Mouse (Mus musculus): ENCODE results near the gene Zfp654.
"Not testable (repeated sequence)": the region's sequence is repeated elsewhere in the genome, so short reads cannot be mapped to it uniquely, and the experiment has no call there.

The Zfp654 gene

DNA sequence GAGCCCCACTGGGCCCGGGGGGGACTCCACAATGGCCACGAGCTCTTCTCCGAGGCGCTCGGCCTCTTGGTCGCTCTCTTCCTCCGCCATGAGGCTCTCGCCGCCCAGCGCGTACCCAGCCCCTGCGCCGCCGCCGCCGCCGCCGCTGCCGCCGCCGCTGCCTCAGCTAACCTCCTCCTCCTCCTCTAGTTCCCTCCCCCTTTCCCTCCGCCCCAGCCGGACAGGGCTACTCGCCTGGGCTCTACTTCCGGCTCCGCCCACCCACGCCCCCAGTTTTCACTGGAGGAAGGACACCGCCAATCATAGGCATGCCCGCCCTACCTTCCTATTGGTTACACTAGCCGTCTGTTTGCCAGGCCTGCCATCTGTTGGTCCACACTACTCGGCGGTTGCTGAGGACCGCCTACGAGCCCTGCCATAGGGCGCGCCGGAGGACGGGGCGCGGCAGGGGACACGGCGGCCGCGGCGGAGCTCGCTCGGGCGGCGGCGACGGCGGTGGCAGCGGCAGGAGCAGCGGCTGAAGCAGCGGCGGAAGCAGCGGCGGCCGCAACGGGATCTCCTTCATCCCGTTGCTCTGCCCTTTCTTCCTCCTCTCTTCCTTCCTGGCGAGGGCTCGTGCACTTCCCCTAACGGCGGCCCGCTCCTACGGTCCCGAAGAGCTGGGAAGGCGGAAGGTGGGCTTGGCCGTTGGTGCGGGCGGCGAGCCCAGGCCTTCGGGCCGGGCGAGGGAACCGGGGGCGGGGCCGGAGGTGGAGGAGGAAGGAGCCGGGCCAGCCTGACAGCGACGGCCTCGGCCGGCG, at the start of gene Zfp654, which contains the start of gene Cggbp1:
TSS of gene Zfp654 (minus strand) at position 90 of the 800 bp plus-strand sequence.
TSS of gene Cggbp1 (plus strand) at position 434 of the 800 bp plus-strand sequence.
- DNase-seq: peak; percentile 100

DNA sequence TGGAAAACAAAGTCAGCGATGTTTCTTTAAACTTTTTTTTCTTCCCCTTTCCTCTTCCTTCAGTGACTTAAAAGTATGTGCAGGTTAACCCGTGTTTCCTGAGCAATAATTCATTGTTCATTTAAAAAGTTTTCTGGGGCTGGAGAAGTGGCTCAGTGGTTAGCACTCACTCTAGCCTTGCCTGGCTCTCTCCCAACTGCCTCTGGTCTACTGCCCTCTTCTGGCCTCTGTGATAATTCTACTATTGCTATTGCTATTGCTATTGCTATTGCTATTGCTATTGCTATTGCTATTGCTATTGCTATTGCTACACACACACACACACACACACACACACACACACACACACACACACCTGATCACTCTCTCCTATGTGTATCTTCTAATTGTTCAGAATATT, 47.6 kb upstream of the Zfp654 start:
- DNase-seq: peak in 1 of 2 experiments; percentile 17

DNA sequence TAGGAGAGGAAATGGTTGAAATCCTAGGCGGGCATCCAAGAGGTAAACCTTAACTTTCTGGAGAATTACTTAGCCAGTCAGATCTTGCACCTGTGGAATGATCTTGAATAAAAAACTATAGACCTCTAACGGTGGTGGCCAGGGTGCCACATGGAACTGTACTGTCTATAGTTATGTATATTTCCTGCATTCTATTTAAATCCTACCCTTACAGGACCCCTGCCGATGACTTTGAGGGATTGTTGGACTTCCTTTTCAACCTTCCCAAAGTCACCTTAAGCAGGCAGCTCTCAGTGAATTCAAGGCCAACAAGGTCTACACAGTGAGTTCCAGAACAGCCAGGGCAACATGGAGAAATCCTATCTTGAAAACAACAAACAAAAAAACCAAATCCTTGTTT, 38.0 kb upstream of the Zfp654 start:
- no peak for DNase-seq

DNA sequence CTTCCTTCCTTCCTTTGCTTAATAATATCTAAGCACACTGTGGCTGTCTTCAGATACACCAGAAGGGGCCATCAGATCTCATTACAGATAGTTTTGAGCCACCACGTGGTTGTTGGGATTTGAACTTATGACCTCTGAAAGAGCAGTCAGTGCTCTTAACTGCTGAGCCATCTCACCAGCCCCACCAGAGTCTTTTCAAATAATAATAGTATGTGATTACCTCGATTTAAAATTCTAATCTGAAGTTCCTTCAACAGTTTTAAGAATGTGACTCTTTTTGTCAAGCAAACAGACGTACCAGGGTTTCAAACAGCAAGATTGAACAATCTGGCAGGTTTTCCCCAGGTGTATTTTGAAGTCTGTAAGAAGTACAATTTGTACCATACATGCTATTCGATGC, 34.1 kb upstream of the Zfp654 start:
- DNase-seq: no peak

- no peak for DNase-seq
Observed at GRCm38 (mm10) chr16:64885142-64885541, 33.7 kb upstream of the Zfp654 start.

DNA sequence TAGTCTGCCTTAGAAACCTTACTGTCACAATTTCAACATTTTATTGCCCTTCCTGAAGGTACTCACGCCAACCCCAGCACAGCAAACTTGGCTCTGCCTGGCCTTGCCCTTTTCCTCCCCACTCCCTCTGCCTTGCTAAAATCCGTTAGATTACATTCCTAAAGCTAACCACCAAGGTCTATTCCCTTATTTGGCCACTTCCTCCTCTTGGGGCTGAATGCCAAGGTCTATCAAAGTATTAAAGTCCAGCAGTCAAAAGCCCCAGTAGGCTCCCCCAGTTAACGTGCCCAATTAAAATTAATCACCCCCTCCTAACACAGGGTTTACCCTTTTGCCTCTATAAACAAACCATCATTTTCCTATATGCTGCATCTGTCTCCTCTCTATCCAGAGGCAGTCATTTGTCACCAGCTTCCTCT, 33.0 kb upstream of the Zfp654 start:
- no peak for DNase-seq

- no peak for DNase-seq
Observed at GRCm38 (mm10) chr16:64883896-64884295, 32.4 kb upstream of the Zfp654 start.

DNA sequence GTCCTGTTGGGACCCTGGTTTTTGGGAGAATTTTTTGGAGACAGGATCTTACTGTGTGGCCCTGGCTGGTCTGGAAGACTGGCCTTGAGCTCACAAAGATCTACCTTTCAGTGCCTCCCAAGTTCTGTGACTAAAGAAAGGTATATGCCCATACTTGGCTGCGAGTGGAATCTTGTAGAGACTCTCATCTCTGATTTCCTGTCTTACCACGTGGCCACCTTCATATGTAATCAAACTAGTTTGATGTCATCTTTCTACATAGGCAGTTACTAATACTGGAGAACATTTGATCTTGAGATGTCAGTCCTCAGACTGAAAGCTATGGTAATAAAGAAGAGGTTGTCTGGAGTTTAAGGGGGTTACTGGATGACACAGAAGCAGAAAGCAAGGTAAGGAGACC, 30.0 kb upstream of the Zfp654 start:
- DNase-seq: no peak

GRCm38 (mm10) chr16:64880986-64881385, 29.5 kb upstream of the Zfp654 start:
- DNase-seq: no peak

- no peak for DNase-seq
Observed at GRCm38 (mm10) chr16:64879735-64880134, 28.3 kb upstream of the Zfp654 start.

DNA sequence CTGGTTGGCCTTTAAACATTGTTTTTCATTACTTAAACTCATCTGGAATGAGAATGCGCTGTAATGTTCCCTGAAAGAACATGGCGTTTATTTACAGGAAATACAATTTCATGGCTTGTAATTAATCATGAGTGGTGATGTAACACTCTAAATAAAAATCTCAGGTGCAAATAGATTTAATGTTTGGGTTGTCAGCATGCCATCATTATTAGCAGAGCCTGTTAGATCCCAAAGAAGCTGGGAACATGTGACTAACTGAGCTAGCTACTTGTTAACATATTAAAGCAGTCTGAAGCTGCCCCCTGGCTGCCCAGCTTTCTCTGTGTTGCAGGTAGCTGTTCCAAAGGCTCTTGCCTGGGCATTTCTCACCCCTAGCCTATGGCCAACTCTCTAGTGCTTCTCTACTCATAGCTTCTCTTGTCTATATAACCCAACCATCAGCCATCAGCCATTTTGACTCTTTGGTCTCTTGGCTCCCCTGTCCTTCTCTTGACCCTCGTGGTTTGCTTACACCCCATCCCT, 27.2 kb upstream of the Zfp654 start:
- no peak for DNase-seq

DNA sequence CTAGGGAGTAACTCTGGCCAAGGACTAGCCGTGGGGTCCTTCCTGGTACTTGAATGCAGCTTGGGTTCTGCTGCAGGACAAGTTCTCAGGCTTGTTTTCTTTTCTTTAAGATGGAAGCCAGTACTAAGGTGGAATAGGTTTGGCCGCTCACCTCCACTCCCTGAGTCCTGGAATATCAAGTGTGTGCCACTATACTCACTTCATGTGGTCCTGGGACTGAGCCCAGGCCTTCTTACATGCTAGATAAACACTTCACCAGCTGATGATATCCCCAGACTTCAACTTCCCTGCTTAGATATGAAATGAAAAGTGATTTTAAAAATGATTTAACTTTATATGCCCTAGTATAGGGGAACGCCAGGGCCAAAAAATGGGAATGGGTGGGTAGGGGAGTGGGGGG, 25.9 kb upstream of the Zfp654 start:
- peak; percentile 17 to 41 for DNase-seq

GRCm38 (mm10) chr16:64876631-64877265, 25.3 kb upstream of the Zfp654 start:
- DNase-seq: no peak

GRCm38 (mm10) chr16:64875822-64876221, 24.4 kb upstream of the Zfp654 start:
- DNase-seq: no peak

GRCm38 (mm10) chr16:64875384-64875783, 23.9 kb upstream of the Zfp654 start:
- DNase-seq: no peak

DNA sequence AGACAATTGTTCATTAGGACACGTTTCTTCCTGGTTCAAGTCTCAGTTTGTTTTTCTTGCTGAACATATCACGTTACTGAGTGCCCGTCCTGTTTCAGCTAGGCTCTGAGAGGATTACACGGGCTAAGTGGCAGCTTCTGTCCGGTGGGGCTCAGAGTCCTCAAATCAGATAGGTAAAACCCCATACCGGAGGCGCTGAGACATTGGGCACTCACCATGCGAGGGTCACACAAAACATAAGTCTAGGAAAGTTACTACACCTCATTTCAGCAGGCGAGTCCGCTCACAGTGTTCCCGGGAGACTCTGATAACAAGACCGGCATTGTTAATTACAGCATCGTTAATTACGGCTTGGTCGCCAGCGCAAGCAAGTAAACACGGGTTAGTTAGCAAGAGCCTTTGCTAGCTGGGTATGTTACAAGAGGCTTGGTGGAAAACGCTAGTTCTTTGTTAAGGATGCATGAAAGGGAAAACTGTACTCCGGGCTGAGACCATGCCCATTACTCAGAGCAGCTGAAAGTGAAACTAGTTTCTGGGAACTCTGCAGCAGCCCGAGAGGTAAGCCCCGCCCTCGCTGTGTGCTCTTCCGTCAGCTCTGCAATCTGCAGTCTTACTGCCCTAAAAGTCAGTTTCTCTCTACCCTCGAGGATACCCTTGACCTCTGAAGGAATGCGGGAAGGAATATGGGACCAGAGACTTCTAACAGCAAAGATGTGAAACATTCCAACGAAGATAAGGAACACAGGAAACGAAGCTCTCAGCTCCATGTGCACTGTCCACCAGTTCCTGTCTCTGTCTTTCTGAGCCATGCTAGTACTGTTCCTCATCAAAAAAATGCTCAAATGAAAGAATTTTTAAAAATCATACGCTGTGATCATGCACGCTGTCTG, 22.2 kb upstream of the Zfp654 start:
- peak; percentile 72 to 77 for DNase-seq

DNA sequence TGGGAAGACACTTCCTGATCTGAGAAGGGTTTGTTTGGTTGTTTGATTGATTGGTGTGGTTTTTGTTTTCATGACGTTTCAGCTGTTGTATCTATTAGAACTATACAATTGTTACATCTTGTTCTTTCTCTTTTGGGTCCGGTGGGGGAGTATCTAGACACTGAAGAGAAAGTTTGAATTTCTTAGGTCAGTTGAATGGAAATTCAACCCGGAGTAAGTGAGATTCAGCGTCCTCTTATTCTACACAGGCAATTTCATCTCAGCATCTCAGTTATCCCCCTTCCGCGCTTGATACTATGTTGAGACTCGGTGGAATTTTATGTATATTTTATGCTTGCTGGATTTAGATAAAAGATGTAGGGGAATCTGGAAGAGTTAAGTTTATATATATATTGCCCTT, 21.4 kb upstream of the Zfp654 start:
- DNase-seq: no peak

DNA sequence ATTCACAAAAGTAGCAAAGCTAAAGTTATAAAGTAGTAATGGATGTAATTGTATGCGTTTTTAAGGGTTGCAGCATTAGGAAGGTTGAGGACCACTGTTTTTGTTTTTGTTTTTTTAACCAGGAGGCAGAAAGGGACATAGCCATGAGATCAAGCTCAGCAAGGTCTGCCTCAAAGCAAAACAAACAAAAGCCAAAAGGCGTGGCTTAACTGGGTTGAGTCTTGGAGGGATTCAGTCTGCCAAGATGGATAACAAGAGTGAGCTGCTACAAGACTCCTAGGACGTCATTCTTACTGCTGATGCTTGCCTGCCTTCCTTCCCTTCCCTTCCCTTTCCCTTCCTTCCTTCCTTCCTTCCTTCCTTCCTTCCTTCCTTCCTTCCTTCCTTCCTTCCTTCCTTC, 20.8 kb upstream of the Zfp654 start:
- DNase-seq: peak in 1 of 2 experiments; percentile 9

DNA sequence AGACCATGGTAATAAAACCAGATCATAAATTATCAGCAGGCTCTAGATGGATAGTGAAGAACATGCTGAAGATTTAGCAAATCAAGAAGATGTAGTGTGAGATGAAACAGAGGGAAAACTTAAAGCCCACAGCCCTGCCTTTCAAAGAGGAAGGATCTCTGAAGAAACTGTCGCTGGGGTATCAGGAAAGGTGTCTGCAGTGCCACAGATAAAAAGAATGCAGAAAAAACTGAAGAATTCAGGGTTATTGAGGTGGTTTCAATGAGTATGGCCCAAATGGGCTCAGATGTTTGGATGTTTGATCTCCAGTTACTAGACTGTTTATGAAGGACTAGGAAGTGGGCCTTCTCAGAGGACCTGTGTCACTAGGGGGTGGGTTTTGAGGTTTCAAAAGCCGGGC, 18.2 kb upstream of the Zfp654 start:
- DNase-seq: no peak

GRCm38 (mm10) chr16:64868613-64869012, 17.2 kb upstream of the Zfp654 start:
- peak in 1 of 2 experiments; percentile 29 for DNase-seq

GRCm38 (mm10) chr16:64865841-64866240, 14.4 kb upstream of the Zfp654 start:
- not testable (repeated sequence) for DNase-seq

DNA sequence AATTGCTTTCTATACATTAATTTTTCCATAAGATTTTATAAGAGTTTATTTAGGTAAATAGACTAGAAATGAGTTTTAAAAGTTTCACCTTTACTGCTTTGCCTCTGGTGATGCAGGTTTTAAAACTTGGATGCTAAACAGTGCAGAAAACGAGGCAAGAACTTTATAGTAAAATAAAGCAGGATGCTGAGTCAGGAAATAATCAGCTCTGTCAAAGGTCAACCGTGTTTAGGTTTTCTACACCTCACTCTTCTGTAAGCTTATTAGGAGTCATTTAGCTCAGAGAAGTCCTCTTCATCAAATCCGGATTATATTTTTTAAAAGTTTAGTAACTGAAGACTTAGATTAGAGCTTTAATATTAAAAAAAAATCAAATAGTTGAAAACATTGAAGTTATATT, 5.5 kb upstream of the Zfp654 start:
- DNase-seq: no peak

GRCm38 (mm10) chr16:64852891-64853290, 1.4 kb upstream of the Zfp654 start:
- no peak for DNase-seq

Data from lung, postnatal 4 days (tissue).